Mouse (Mus musculus) thymus, adult 2 months (tissue): Measurements from ENCODE around the gene Gse1. TPM values are rescaled to one million over a fixed set of nuclear protein-coding genes. Genes with fewer than 3 reads are reported as not detected.

Experiments used
- DNase-seq: peaks from one replicate; pipeline ENCODE4 v3.0.0; 2021
- H3K27ac ChIP-seq: fragments of 200-500 bp; 2 replicates; pipeline ENCODE4 v1.5.1; 2012; ENCODE audit warnings: low read length, control low read depth; ENCODE audit not compliant: control insufficient read depth, insufficient read depth
- H3K27me3 ChIP-seq: fragments of 200-500 bp; 2 replicates; pipeline ENCODE4 v1.6.1; 2012; ENCODE audit warnings: mild to moderate bottlenecking, low read length, moderate library complexity, mixed read lengths; ENCODE audit not compliant: control insufficient read depth, insufficient read depth
- H3K36me3 ChIP-seq: fragments of 200-500 bp; 2 replicates; pipeline ENCODE4 v1.6.1; 2012; ENCODE audit warnings: mild to moderate bottlenecking, low read length, moderate library complexity; ENCODE audit not compliant: control insufficient read depth, insufficient read depth
- H3K4me1 ChIP-seq: fragments of 200-500 bp; replicated peaks from 2 replicates; pipeline ENCODE4 v1.6.1; 2012; ENCODE audit warnings: low read length; ENCODE audit not compliant: control insufficient read depth, insufficient read depth
- H3K4me3 ChIP-seq: fragments of 200-500 bp; 2 replicates; pipeline ENCODE4 v1.5.1; 2012; ENCODE audit warnings: mild to moderate bottlenecking, low read length, control low read depth, moderate library complexity; ENCODE audit not compliant: control insufficient read depth, insufficient read depth
- CTCF ChIP-seq: fragments of 200-500 bp; IDR thresholded peaks from 2 replicates; pipeline ENCODE4 v1.5.1; 2012; ENCODE audit warnings: mild to moderate bottlenecking, control low read depth, low read length, moderate library complexity, borderline replicate concordance; ENCODE audit not compliant: control insufficient read depth, poor library complexity, insufficient read depth; ENCODE audit errors: extremely low read depth
- POLR2A ChIP-seq: fragments of 200-500 bp; IDR thresholded peaks from 2 replicates; pipeline ENCODE4 v1.6.1; 2012; ENCODE audit warnings: mild to moderate bottlenecking, low read length, control low read depth, moderate library complexity; ENCODE audit not compliant: control insufficient read depth, poor library complexity, insufficient read depth; ENCODE audit errors: extremely low read depth
- WGBS: fragments of 180-500 bp; shearing (Covaris S2); methylation state at CpG from one replicate; pipeline ENCODE4 v1.1.7; 2018; 5-methylcytosine and 5-hydroxymethylcytosine counted together
- polyA plus RNA-seq: library from polyadenylated mRNA; depleted of rRNA; stranded (reverse); fragments of >200 nt; gene quantifications from 2 replicates; pipeline ENCODE4 v1.2.3, GENCODE M21; 2012

Gse1 gene
- polyA plus RNA-seq, 1 experiment, result 202 TPM

GRCm38 (mm10) chr8:120291650-120292049 is 63.4 kb downstream of the Gse1 start:
- H3K4me1 ChIP-seq, result peaks cover 68% of the 10 kb centered on the region
- no peaks in the 10 kb centered on the region for H3K36me3 ChIP-seq
- no peaks in the 10 kb centered on the region for H3K27me3 ChIP-seq
- WGBS, result 97% methylated on average over 9 of the region's 9 CpGs
- no peak overlapping the region for H3K27ac ChIP-seq
- no peak overlapping the region for H3K4me3 ChIP-seq
- TF ChIP-seq POLR2A, result no peak
- no peak for TF ChIP-seq CTCF
- no peak for DNase-seq

- 41% methylated on average over 8 of the region's 8 CpGs for WGBS
- H3K27ac ChIP-seq, result peak overlapping the region; percentile 89
- no peak for DNase-seq
- H3K4me3 ChIP-seq, result no peak overlapping the region
- peaks cover 63% of the 10 kb centered on the region for H3K4me1 ChIP-seq
- H3K27me3 ChIP-seq, result no peaks in the 10 kb centered on the region
- no peak for TF ChIP-seq CTCF
- no peaks in the 10 kb centered on the region for H3K36me3 ChIP-seq
Observed at GRCm38 (mm10) chr8:120292316-120293107, 64.3 kb downstream of the Gse1 start.

DNA sequence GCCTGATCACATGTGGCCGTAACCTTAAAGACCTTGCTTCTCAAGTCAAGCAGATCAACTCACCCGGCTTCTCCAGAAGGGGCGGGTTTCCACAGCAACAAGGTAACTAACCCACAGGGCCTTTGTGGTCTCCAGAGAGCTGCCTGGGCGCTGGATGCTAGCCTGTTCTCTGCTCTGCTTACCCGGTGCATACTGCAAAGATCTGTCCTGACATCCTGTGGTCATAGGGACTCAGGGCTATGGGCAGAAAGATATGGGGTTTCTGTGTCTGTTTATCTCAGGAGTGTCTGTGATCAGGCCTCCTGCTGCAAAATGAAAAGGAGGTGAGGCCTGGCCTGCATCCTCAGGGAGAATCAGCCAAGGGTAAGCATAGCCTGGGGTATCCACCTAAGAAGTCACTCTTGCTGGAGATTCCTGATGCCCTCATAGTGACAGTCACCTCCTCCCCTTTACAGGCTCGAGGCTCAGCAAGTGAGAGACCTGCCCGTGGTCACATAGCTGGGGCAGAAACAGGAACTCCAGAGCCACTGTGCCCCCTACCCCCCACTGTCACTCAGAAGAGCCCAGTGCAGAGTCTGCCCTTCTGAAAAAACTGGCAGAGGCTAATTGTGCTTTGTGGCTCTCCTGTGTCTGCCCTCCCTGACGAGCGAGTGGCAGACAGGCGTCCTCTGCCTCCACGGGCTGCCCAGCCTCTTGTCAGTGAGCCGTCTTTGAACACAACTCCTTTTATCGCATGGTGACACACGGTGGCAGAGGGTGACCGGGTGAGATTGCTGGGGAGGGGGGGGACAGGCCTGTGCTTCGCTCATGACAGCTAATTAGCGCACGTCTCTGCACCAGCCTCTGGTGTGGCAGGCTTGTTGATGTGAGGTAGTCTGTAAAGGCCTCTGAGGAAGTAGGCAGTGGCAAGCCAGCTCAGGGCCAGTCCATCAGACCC is 65.4 kb downstream of the Gse1 start:
- Histone ChIP-seq H3K27ac (peak overlapping the region; percentile 89), H3K36me3 (no peaks in the 10 kb centered on the region), H3K4me3 (no peak overlapping the region), H3K27me3 (no peaks in the 10 kb centered on the region), H3K4me1 (peaks cover 52% of the 10 kb centered on the region)
- WGBS, result 41% methylated on average over 18 of the region's 18 CpGs
- no peak for TF ChIP-seq POLR2A
- TF ChIP-seq CTCF, result no peak
- DNase-seq, result no peak

DNA sequence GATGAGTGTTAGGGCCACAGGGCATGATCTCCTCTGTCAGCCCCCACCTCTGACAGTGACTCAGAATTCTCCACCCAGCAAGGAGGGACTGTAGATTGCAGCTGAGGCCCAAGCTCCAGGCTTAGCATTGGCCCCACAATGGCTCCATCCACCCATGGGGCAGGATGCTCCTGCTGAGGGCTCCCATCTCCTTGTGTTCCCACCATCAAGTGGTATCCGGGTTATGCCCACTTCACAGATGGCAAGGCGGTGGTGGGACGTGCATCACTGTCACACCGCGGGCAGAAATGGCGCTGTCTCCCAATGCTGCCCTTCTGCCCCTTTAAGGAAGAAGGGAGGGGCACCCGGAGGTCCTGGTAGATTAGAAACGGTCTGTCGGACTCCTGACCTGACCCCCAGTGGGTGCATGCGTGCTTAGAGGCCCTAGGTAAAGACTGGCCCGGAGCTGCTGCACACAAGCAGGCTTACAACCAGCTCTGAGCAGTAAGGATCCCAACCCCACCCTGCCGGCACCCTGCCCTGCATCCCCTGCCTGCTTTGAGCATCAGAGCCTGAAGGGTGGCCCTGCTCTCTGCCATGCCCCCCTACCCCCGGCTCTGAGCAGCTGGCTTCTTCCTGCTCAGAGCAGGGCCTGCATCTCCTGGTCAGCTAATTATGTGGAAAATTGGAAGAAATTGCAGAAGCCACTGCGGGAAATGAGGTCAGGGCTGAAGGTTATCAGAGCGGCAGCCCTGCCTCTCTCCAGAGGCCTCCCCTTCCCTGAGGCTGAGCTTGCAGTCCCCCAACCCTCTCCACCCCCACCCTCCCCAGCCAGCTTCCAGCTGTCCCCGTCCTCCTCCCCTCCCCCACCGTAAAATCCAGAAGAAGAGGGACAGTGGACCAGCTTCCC is 67.0 kb downstream of the Gse1 start:
- TF ChIP-seq CTCF, result no peak
- TF ChIP-seq POLR2A, result no peak
- Histone ChIP-seq H3K4me1 (peaks cover 47% of the 10 kb centered on the region), H3K27ac (no peak overlapping the region), H3K4me3 (no peak overlapping the region), H3K36me3 (no peaks in the 10 kb centered on the region), H3K27me3 (no peaks in the 10 kb centered on the region)
- DNase-seq, result no peak
- 86% methylated on average over 17 of the region's 17 CpGs for WGBS

GRCm38 (mm10) chr8:120297000-120297399 is 68.7 kb downstream of the Gse1 start:
- no peak overlapping the region for H3K27ac ChIP-seq
- WGBS, result 92% methylated on average over 5 of the region's 5 CpGs
- TF ChIP-seq POLR2A (no peak), CTCF (no peak)
- H3K36me3 ChIP-seq, result no peaks in the 10 kb centered on the region
- no peak overlapping the region for H3K4me3 ChIP-seq
- H3K4me1 ChIP-seq, result peaks cover 41% of the 10 kb centered on the region
- DNase-seq, result no peak
- no peaks in the 10 kb centered on the region for H3K27me3 ChIP-seq
